Mouse (Mus musculus) left cerebral cortex, adult 2 months (tissue): ENCODE measurements around the gene Fgf4. TPM values are rescaled to one million over a fixed set of nuclear protein-coding genes. Genes with fewer than 3 reads are reported as not detected.
"Not testable (repeated sequence)": the region's sequence is repeated elsewhere in the genome, so short reads cannot be mapped to it uniquely, and the experiment has no call there.

Experiments used
- DNase-seq, 2 experiments: peaks; one replicate each; pipeline ENCODE4 v3.0.0; 2021 to 2022; ENCODE audit warnings: low spot score in 2 of 2, mixed read lengths in 1 of 2; ENCODE audit errors: extremely low spot score in 1 of 2
- H3K27ac ChIP-seq: fragments of 200-600 bp; 2 replicates; pipeline ENCODE4 v1.8.1; 2022
- H3K4me3 ChIP-seq: fragments of 200-600 bp; 2 replicates; pipeline ENCODE4 v1.8.1; 2022
- CTCF ChIP-seq: fragments of 200-600 bp; IDR thresholded peaks from 2 replicates; pipeline ENCODE4 v1.8.1; 2022; ENCODE audit warnings: antibody characterized with exemption, mild to moderate bottlenecking, moderate library complexity
- intact Hi-C: fragments of 180-260 bp; cut with DNase I; formaldehyde crosslinking; loops from one replicate; pipeline ENCODE4 v1.15.1; 2025
- total RNA-seq, 2 experiments: library from RNA; stranded (reverse); gene quantifications; 2 replicates each; pipeline ENCODE4 v1.2.3; 2021

Fgf4 gene
- total RNA-seq, 2 experiments from 2014 or later = not detected

GRCm38 (mm10) chr7:144896294-144897218 is 49.4 kb downstream of the Fgf4 start, which contains the start of gene Fgf15:
Gene Fgf15 (plus strand): TSS chr7:144896531.
- DNase-seq = no peak
- intact Hi-C loops = loop anchor here (1.0 to 2.0 kb wide), 2 partner anchors 98 to 310 kb away; no protein-coding TSS in a partner anchor
- no peak for TF ChIP-seq CTCF
- H3K4me3 ChIP-seq = peak within 1 kb of the TSS; percentile 19
- H3K27ac ChIP-seq = no peak within 1 kb of the TSS

DNA sequence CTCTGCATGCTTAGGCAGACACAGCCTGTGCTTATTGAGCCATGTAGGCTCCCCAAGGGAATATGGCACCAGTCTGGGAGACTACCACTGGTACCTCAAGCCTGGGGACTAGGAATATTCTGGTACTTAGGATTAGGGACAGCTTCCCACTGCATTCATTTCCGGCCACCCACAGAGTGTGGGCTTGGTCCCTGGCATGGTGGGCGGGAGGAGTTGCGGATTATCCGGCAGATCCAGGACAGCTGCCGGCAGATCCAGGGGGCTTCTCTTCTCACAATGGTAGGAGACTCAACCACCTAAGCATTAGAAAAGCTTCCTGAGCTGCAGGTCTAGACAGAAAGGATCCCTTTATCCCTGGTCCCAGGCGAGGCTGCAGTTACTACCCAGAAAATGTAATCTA is 51.3 kb downstream of the Fgf4 start:
- no peak for DNase-seq
- no peak overlapping the region for H3K27ac ChIP-seq
- intact Hi-C loops = no loop called here
- no peak for TF ChIP-seq CTCF
- H3K4me3 ChIP-seq = no peak overlapping the region

GRCm38 (mm10) chr7:144905514-144905913 is 58.3 kb downstream of the Fgf4 start:
- H3K4me3 ChIP-seq, H3K27ac ChIP-seq, DNase-seq, intact Hi-C loops: not testable (repeated sequence)
- TF ChIP-seq CTCF = peak; percentile 21

GRCm38 (mm10) chr7:144906708-144907397 is 59.7 kb downstream of the Fgf4 start:
- H3K4me3 ChIP-seq = peak overlapping the region; percentile 19; the same call in 1 of the 2 replicates
- TF ChIP-seq CTCF = peak; percentile 93
- intact Hi-C loops = no loop called here
- H3K27ac ChIP-seq = no peak overlapping the region
- DNase-seq = peak; percentile 60 to 69

DNA sequence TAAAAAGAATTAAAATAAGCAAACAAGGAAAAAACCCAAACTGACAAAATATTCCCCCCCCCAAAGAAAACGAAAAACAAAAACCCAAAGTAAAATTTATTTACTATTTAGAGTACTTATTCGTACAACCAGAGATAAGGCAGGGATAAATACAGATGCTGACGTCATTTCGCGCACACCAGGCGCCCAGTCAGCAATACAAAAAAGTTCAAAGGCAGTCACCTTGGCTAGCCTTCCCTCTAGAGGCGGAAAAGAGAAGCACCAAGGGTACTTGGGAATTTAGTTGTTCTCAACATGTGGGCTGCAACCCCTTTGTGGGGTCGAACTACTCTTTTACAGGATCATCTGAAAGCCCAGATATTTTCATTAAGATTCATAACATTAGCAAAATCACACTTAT is 60.6 kb downstream of the Fgf4 start:
- TF ChIP-seq CTCF = peak; percentile 40
- H3K27ac ChIP-seq = no peak overlapping the region
- no peak for DNase-seq
- intact Hi-C loops = no loop called here
- no peak overlapping the region for H3K4me3 ChIP-seq

- no peak; the same call in 1 of the 2 replicates for TF ChIP-seq CTCF
- intact Hi-C loops = no loop called here
Measured at GRCm38 (mm10) chr7:144908705-144909104, 61.5 kb downstream of the Fgf4 start.

GRCm38 (mm10) chr7:144911121-144911520 is 64.0 kb downstream of the Fgf4 start:
- TF ChIP-seq CTCF = no peak
- Histone ChIP-seq H3K4me3 (no peak overlapping the region), H3K27ac (no peak overlapping the region)
- DNase-seq = peak in 1 of 2 experiments; percentile 49
- intact Hi-C loops = loop anchor here (5.0 kb wide), 1 partner anchor 439 kb away; the partner anchor contains the start of gene Cttn

More at GRCm38 (mm10) chr7:144908705-144909104, 61.5 kb downstream of the Fgf4 start:
- Histone ChIP-seq H3K4me3 (0 out of 2 replicates have a peak overlapping the region, but pooled peaks have one; percentile 9), H3K27ac (no peak overlapping the region)
- DNase-seq = peak in 1 of 2 experiments; percentile 35

GRCm38 (mm10) chr7:144912897-144913296 is 65.7 kb downstream of the Fgf4 start:
- H3K27ac ChIP-seq = no peak overlapping the region
- no peak overlapping the region for H3K4me3 ChIP-seq
- no peak for DNase-seq
- TF ChIP-seq CTCF = no peak
- intact Hi-C loops = loop anchor here (5.0 kb wide), 1 partner anchor 441 kb away; the partner anchor contains the start of gene Cttn

- Histone ChIP-seq H3K4me3 (peak overlapping the region; percentile 94), H3K27ac (peak overlapping the region; percentile 89)
- intact Hi-C loops = loop anchor here (5.0 kb wide), 1 partner anchor 442 kb away; the partner anchor contains the start of gene Cttn
- DNase-seq = peak; percentile 86
- peak; percentile 55 for TF ChIP-seq CTCF
Measured at GRCm38 (mm10) chr7:144914296-144914947, 67.3 kb downstream of the Fgf4 start.

Other genes with a start within 250 kb of the Fgf4 start
- 1 to 10 TPM; 2.2 to 4.5 TPM for gene Ano1, start 95.4 kb upstream of the Fgf4 start, total RNA-seq
- 1 to 10 TPM in 1 of 2 experiments, under 1 TPM in 1; 0.48 to 1.3 TPM for gene Fgf3, start 9.3 kb upstream of the Fgf4 start, total RNA-seq
- gene Fgf15, start 49.2 kb downstream of the Fgf4 start, total RNA-seq = not detected
- 10 to 100 TPM; 26.4 to 27.8 TPM for gene LTO1, start 67.7 kb downstream of the Fgf4 start, total RNA-seq
- gene Ccnd1, start 92.6 kb downstream of the Fgf4 start, total RNA-seq = 10 to 100 TPM; 57.0 to 57.7 TPM